Mouse (Mus musculus) ES-E14 (cell line): Measurements from ENCODE around the gene Rag1. TPM values are rescaled to one million over a fixed set of nuclear protein-coding genes. Genes with fewer than 3 reads are reported as not detected.

Experiments
- DNase-seq: peaks from one replicate; pipeline ENCODE4 v3.0.0-alpha.2; 2013; ENCODE audit warnings: low read depth, low spot score
- H3K27ac ChIP-seq: 2 replicates; pipeline ENCODE4 v1.5.1; 2012; ENCODE audit warnings: low read depth, mild to moderate bottlenecking, low read length, moderate library complexity, mixed read lengths; ENCODE audit not compliant: poor library complexity, insufficient read depth, severe bottlenecking
- H3K36me3 ChIP-seq: 2 replicates; pipeline ENCODE4 v1.6.1; 2012; ENCODE audit warnings: mild to moderate bottlenecking, low read length, moderate library complexity, mixed read lengths; ENCODE audit not compliant: control insufficient read depth, poor library complexity, insufficient read depth, severe bottlenecking
- H3K4me1 ChIP-seq, 2 experiments: fragments of 150-350 bp in 1 of 2; sonication (generic) in 1 of 2; 2 replicates each; pipeline ENCODE4 v1.6.1; 2012; ENCODE audit warnings: low read length in 2 of 2, mild to moderate bottlenecking in 1 of 2, mixed read lengths in 1 of 2; ENCODE audit not compliant: control insufficient read depth in 2 of 2, insufficient read depth in 2 of 2, poor library complexity in 1 of 2
- H3K4me3 ChIP-seq, 2 experiments: fragments of 150-350 bp in 1 of 2; sonication (generic) in 1 of 2; 2 replicates each; pipeline ENCODE4 v1.5.1; 2012; ENCODE audit warnings: low read length in 2 of 2, low read depth in 1 of 2, mild to moderate bottlenecking in 1 of 2, mixed read lengths in 1 of 2; ENCODE audit not compliant: insufficient read depth in 1 of 2, poor library complexity in 1 of 2, severe bottlenecking in 1 of 2
- H3K9ac ChIP-seq: 2 replicates; pipeline ENCODE4 v1.6.1; 2012; ENCODE audit warnings: low read depth, mild to moderate bottlenecking, low read length, mixed read lengths; ENCODE audit not compliant: poor library complexity, insufficient read depth, severe bottlenecking
- H3K9me3 ChIP-seq: fragments of 150-350 bp; sonication (generic); 2 replicates; pipeline ENCODE4 v1.6.1; 2012; ENCODE audit warnings: low read depth, mild to moderate bottlenecking, low read length; ENCODE audit not compliant: control insufficient read depth, insufficient read depth
- CHD2 ChIP-seq: IDR thresholded peaks from 2 replicates; pipeline ENCODE4 v1.6.1; 2014; ENCODE audit warnings: mild to moderate bottlenecking, low read depth, low read length, inconsistent platforms
- HCFC1 ChIP-seq: IDR thresholded peaks from 2 replicates; pipeline ENCODE4 v1.6.1; 2012; ENCODE audit warnings: low read length, inconsistent platforms, borderline replicate concordance; ENCODE audit not compliant: insufficient read depth
- MAFK ChIP-seq: IDR thresholded peaks from 2 replicates; pipeline ENCODE4 v1.6.1; 2014; ENCODE audit warnings: mild to moderate bottlenecking, low read depth, low read length, inconsistent platforms; ENCODE audit not compliant: insufficient read depth
- ZC3H11A ChIP-seq: IDR thresholded peaks from 2 replicates; pipeline ENCODE4 v1.6.1; 2012; ENCODE audit warnings: low read depth, mild to moderate bottlenecking, inconsistent platforms, low read length, borderline replicate concordance
- ZNF384 ChIP-seq: IDR thresholded peaks from 2 replicates; pipeline ENCODE4 v1.6.1; 2012; ENCODE audit warnings: low read depth, low read length, inconsistent platforms
- in situ Hi-C, 2 experiments: fragments of 600-800 bp; cut with MboI; formaldehyde crosslinking; loops; one replicate each; pipeline ENCODE4 v1.15.1; 2025; ENCODE audit warnings: low sequenced_read_pairs in 2 of 2, inconsistent platforms in 1 of 2; ENCODE audit not compliant: unreplicated experiment in 2 of 2
- total RNA-seq: library from RNA; depleted of rRNA; stranded (reverse); fragments of 300-350 nt; gene quantifications from 2 replicates; pipeline ENCODE4 v1.2.3, GENCODE M21; 2012

Gene Rag1
- total RNA-seq, 1 experiment, result not detected

DNA sequence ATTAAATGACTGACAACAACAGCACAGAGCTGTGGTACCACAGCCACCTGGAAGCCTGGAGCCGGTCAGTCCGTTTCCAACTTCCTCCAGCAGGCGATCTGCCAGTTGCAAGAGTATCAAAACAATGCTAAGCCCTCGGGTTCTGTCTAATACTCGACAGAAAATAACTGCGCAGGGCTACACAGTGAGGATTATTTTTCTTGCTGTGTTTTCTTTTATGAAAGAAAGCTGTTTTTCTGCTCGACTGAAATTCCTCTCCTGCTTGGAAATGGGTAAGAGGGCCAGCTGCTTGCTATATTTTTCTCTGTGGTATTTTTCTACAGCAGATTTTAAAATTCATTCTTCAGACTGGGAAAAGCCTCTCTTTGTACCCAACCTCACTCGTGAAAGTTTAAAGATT, 48.6 kb downstream of the Rag1 start:
- Histone ChIP-seq H3K9me3 (no peaks in the 10 kb centered on the region), H3K4me1 (peaks cover 0 to 2% of the 10 kb centered on the region in 2 experiments; a peak in 1 of 4 replicates), H3K36me3 (no peaks in the 10 kb centered on the region), H3K4me3 (no peak overlapping the region), H3K9ac (no peak overlapping the region), H3K27ac (no peak overlapping the region)
- in situ Hi-C loops, result no loop called here
- TF ChIP-seq HCFC1 (no peak), ZC3H11A (no peak), ZNF384 (no peak), CHD2 (no peak), MAFK (no peak)
- no peak for DNase-seq

DNA sequence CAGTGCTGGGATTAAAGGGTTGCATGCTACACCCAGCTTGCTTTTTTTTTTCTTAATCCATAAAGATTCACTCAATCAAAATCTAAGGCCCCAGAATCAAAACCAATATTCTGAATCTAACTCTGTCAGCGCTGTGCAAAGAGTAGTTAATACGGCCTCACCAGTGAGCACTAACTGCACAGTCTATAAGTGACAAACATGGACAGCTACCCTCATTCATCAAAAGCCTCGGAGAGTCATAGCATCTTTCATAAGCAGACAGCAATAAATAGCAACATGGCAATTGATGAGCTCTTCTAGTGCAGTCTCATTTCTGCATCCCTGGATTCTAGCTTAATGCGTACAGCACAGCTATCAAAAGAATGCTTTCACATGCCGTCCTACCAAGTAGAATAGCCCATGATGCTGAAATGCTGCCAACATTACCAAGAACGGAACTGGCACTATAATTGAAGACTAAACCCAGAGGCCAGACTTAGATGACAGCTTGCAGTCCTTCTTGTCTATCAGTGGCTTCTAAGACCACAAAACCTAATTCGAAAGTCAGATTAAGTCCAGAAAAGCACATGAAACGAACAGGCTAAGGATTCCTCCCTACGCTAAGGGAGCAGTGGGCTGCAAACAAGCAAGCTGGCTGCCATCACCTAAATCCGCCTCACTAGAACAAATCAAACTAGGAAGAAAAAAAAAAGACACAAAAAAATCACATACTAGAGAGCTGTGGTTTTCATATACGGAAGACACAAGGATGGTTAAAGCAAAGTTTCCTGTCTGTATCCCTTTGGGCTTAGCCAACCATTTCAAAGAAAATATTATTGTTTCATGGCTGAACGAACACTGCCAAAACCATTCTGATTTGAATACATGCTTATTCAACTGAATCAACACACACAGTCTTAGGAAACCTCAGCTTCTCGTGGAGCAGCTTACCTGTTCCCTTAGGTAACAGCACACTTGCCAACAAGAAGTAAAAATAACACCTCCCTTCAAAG, 50.8 kb downstream of the Rag1 start:
- H3K4me1 ChIP-seq, result 0 out of 4 replicates have a peak, but pooled peaks cover 0 to 2% of the 10 kb centered on the region in 2 experiments
- no peaks in the 10 kb centered on the region for H3K9me3 ChIP-seq
- no peak overlapping the region for H3K9ac ChIP-seq
- H3K27ac ChIP-seq, result no peak overlapping the region
- no peaks in the 10 kb centered on the region for H3K36me3 ChIP-seq
- DNase-seq, result no peak
- in situ Hi-C loops, result no loop called here
- TF ChIP-seq ZNF384, result no peak
- no peak for TF ChIP-seq MAFK
- TF ChIP-seq HCFC1, result no peak
- no peak for TF ChIP-seq ZC3H11A
- TF ChIP-seq CHD2, result no peak
- no peak overlapping the region for H3K4me3 ChIP-seq

GRCm38 (mm10) chr2:101597186-101597585, 52.1 kb downstream of the Rag1 start:
- in situ Hi-C loops, result no loop called here
- TF ChIP-seq ZC3H11A (no peak), HCFC1 (no peak), CHD2 (no peak), MAFK (no peak), ZNF384 (no peak)
- H3K9me3 ChIP-seq, result no peaks in the 10 kb centered on the region
- no peak overlapping the region for H3K4me3 ChIP-seq
- no peaks in the 10 kb centered on the region for H3K4me1 ChIP-seq
- no peaks in the 10 kb centered on the region for H3K36me3 ChIP-seq
- no peak overlapping the region for H3K9ac ChIP-seq
- no peak for DNase-seq
- H3K27ac ChIP-seq, result no peak overlapping the region

DNA sequence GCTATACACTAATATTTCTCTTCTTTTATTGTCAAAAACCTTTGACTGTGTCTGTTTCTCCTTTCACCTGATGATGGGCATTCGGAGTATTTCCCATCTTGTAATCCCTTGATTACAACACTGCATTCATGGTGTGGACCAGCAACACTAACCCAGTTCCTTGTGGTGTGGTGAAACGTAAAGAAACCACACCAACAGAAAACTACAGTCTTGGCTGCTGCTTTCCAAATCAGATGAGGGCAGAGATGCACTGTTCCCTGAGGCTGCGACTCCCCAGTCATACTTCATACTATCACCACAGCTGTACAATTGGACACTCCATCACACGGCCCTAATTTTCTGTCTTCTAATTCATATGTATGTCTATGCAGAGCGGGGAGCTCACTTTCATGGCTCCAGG, 54.6 kb downstream of the Rag1 start:
- in situ Hi-C loops, result no loop called here
- no peak for DNase-seq
- H3K9ac ChIP-seq, result no peak overlapping the region
- TF ChIP-seq MAFK (no peak), ZNF384 (no peak)
- H3K36me3 ChIP-seq, result no peaks in the 10 kb centered on the region
- no peaks in the 10 kb centered on the region for H3K9me3 ChIP-seq
- no peak overlapping the region for H3K4me3 ChIP-seq
- no peaks in the 10 kb centered on the region for H3K4me1 ChIP-seq
- H3K27ac ChIP-seq, result no peak overlapping the region
